Mouse (Mus musculus): ENCODE data around the gene Gm49373. TPM values are rescaled to one million over a fixed set of nuclear protein-coding genes. Genes with fewer than 3 reads are reported as not detected.

Gm49373 gene
- 1 to 10 TPM; 1.6 to 2.9 TPM for total RNA-seq (2021)
- long read RNA-seq, result 0 reads

DNA sequence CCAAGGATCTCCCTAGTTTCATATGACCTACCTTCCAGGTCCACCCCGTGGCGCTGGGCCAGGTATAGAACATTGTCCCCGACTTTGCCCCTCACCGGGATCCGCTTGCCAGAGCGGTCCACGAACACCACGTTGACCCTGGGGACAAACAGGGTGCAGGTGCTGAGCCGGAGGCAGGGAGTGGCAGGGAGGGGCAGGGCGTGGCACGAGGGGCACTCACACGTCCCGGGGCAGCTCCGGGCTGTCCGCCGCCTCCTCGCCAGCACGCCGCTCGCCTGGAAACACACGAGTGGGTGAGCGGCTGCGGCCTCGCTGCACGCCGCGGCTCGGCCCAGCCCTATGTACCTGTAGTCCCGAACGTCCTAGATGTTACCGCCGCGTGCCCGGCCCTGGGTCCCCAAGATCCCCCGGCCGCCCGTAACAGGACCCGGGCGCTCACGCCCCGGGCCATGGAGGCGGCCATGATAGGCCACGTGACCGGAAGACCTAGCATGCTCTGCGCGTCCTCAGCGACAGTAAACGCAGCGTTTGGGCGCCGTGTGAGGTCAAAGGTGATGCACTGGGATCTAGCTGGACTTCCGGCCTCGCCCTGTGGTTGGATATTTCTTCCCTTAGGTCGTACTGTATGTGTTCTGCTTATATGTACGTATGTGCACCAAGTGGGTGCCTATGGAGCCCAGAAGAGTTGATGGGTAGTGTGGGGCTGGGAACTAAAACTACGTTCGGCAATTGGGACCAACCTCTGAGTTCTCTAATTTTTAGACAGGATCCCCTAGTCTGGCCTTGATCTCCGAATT lies at the start of gene Gm49373, which contains the start of gene Fdx1l:
Gene Gm49373, minus strand, starts transcription at position 53 of the 797 bp plus-strand sequence.
Gene Fdx1l, minus strand, starts transcription at position 571 of the 797 bp plus-strand sequence.
- DNase-seq (ENCODE audit: low spot score in 2 of 2), result peak; percentile 84 to 96

DNA sequence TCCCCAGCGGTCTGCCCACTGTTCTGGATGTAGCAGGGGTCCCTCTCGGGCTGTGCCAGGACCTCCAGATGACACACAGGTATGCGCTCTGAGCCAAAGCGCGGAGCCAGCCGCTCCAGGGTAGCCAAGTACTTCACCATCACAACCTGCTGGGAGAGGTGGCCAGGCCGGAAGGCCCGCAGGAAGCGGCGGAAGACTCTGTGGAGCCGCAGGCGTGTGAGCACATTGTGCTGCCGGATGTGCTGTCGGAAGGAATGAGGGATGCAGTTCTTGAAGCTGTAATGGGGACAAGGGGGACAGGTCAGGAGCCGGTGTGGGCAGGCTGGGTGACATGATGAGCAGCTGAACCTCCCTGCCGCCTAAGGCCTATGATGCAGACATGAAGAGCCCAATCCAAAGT lies 48.6 kb upstream of the Gm49373 start:
- no peak for DNase-seq (ENCODE audit: low spot score in 2 of 2)

- DNase-seq (ENCODE audit: low spot score in 2 of 2), result no peak
Measured at GRCm38 (mm10) chr9:21117073-21117472, 44.2 kb upstream of the Gm49373 start.

DNA sequence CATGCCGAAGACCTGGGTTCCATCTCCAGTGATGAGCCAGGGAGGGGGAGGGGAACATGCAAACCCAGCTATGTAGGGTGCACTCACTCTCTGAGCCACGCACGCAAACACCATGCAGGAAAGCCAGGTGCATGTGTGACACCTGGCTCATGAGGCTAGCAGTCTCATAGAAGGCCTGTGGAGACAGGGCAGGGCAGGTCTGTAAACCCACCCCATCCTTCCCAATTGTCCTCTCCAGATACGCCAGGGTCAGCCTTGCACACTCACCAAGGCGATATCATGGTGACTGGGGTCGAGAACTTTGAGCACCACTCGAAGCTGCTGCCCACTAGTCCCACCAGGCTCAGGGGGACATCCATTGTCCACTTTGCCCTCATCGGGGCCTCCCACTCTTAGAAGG lies 42.2 kb upstream of the Gm49373 start:
- no peak for DNase-seq (ENCODE audit: low spot score in 2 of 2)

DNA sequence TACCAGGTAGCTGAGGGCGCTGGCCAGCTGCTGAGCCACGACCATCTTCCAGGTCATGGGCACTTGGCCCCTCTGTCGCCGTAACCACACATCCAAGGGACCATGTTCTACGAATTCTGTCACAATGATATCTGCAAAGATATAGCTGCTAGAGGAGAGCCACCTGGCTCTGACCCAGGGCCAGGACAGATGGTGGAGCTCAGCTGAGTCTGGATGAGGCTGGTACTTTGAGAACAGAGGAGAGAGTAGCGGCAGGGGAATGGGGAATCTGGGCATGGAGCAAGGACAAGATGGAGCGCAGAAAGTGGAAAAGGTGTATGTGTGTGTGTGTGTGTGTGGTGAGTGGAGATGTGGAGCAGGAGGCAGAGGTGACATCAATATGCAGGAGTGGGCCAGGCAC lies 41.3 kb upstream of the Gm49373 start:
- DNase-seq (ENCODE audit: low spot score in 2 of 2), result no peak

GRCm38 (mm10) chr9:21113751-21114150 lies 40.9 kb upstream of the Gm49373 start:
- DNase-seq (ENCODE audit: low spot score in 2 of 2), result no peak

DNA sequence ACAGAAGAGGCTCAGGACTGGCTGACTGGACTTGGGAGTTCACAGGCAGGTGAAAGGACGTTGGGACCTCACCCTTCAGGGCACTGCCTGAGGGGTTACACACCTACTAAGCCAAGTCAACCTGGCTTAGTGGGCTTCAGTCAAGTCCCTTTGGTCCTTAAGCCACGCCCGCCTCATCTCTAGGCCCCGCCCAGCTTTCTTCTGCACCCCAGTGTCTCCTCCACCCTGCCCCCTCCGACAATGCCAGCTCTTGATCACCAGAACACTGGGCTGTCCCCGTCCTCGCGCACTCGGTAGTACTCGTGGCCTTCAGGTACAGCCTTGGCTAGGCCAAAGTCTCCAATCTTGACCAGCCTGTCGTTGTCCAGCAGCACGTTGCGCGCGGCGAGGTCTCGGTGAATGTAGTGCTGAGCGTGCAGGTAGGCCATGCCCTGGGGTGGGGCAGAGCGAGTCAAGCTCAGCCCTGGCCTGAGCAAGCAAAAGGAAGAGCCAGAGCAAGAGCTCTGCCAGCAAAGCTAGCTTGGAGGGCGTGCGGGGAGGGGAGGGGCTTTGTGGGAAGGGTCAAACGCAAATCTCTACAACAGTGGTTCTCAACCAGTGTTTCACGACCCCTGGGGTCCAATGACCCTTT lies 34.8 kb upstream of the Gm49373 start:
- no peak for DNase-seq (ENCODE audit: low spot score in 2 of 2)

DNA sequence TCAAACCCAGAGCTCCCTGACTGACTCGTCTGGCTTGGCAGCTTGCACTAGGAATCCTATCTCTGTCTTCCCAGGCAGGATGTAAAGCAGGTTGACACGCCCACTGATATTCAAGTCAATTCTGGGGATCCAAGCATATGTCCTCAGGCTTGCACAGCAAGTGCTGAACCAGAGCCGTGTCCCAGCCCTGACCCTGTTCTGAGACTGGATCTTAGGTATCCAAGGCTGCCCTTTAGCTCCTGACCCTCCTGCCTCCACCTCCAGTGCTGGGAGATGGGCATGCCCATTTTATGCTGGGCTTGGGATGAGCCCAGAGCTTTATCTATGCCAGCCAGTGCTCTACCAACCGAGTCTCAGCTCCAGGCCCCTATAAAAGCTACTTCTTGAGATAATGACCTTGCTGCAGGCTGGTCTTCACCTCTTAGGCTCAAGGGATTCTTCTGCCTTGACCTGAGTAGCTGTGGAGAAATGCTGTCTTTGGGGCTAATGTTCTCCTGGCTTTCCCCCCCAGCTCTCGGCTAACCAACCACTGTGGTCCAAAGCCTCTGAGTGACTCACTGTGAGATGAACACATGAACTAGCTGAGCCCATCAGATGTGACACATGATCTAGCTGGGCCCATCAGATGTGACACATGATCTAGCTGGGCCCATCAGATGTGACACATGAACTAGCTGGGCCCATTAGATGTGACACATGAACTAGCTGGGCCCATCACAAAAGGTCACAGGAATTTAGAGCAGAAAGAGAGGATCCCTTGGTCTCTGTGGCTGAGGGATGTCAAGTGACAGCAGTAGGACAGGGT lies 33.1 kb upstream of the Gm49373 start:
- peak in 1 of 2 experiments; percentile 51 for DNase-seq (ENCODE audit: low spot score in 2 of 2)

DNA sequence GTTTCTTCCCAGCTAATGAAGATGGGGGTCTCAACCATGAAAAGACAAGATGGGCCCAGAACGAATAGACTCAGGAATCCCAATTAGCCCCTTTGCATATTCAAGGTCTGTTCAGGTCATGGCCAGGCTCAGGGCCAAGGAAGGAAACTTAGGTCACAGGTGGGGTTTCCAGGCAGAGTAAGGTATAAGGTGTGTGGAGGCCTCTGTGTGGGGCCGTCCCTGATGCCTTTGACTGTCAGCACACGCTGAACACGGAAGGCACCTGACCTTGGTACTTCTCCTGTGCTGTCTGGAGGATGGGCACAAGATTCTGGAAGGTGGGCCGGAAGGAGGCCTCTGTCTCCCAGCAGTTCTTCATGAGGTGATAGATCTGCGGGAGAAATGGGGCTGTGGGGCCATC lies 31.9 kb upstream of the Gm49373 start:
- DNase-seq (ENCODE audit: low spot score in 2 of 2), result no peak

GRCm38 (mm10) chr9:21102076-21102475 lies 29.2 kb upstream of the Gm49373 start:
- DNase-seq (ENCODE audit: low spot score in 2 of 2), result no peak

- no peak for DNase-seq (ENCODE audit: low spot score in 2 of 2)
Measured at GRCm38 (mm10) chr9:21100447-21101161, 27.7 kb upstream of the Gm49373 start.

DNA sequence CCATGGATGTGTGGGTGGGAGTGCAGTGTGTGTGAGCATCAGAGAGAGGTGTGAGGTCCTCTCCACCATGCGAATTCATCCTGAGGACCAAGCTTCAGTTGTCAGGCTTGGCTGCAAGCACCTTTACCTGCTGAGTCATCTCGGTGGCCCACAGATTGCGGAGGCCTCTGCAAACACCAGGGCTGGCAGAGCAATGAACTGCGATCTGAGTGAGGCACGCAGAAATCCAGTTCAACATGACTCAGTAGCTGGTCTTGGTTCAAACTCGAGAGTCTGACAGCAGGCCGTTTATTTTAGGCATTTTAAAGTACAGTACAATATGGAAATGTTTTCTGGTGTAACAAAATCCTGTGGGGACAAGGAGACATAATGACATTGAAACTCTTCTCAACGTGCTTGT lies 24.9 kb upstream of the Gm49373 start:
- peak; percentile 52 to 87 for DNase-seq (ENCODE audit: low spot score in 2 of 2)

DNA sequence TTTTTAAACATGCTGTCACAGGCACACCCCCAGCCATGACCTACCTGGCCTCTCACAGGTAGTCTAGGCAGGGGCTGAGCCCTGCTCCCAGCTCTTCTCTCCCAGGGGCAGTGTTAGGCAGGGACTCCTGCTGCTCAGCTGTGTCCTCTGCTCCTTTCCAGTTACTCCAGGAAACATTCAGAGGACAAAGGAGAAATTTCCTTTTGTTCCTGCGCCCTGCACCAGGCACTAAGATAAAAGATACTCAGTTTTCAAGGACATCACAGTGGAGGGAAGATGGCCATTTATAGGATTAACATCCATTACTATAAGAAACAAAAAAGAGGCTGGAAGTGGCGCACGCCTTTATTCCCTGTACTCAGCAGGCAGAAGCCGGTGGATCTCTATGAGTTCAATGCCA lies 23.1 kb upstream of the Gm49373 start:
- DNase-seq (ENCODE audit: low spot score in 2 of 2), result no peak

DNA sequence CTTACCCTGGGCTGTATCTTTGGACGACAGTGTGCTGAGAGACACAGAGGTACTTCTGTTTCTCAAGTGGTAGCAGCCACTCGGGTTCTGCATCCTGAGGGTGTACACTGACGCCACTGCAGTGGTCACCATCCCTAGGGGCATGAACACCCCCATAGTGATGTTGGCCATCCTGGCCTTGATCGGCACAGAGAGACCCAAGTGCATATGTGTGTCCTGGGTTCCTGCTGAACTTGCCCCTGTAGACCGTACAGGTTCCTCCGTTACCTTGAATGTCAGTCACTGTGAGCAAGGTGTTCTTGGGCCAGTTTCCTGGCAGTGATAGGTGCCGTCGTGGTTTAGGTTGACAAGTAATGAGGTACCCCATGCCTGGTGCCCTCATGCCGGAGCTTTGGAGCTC lies 20.5 kb upstream of the Gm49373 start:
- no peak for DNase-seq (ENCODE audit: low spot score in 2 of 2)

GRCm38 (mm10) chr9:21091707-21092320 lies 18.9 kb upstream of the Gm49373 start, which contains the start of the genes Gm38431 and Raver1:
TSS of gene Gm38431 (minus strand) at chr9:21091997.
TSS of gene Raver1 (minus strand) at chr9:21092008.
- DNase-seq (ENCODE audit: low spot score in 2 of 2), result peak; percentile 96 to 99

DNA sequence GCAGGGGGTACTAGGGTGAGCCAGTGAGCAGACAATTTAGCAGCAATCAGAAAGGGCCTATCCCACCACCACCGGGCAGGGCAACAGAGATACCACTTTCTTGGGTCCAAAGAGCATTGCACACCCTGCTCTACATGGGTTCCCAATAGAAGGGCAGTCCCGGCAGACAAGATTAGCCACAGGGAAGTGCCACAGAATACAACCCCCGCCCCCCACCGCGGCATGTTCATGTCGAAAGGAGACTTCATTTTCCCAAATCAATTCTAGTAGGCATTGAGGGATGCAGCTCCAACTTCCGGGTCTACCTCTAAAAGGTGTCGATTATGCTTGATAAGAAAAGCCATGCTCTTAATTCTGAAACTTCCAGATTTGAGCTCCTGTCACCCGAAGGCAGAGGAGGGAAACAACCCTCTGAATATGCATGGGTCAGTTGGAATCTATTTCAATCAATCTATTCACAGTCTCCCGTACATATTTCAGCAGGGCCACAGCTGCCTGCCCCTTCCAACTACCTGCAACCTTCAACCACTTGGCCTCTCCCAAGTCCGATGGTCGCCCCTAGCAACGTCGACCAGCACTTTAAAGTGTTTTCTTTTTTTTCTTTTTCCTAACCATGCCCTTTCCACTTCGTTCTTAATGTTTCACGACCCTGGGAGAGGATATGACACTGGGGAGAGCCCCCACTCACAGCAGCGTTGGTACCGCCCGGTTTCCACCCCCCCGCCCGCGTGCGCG lies 18.2 kb upstream of the Gm49373 start:
- no peak for DNase-seq (ENCODE audit: low spot score in 2 of 2)

DNA sequence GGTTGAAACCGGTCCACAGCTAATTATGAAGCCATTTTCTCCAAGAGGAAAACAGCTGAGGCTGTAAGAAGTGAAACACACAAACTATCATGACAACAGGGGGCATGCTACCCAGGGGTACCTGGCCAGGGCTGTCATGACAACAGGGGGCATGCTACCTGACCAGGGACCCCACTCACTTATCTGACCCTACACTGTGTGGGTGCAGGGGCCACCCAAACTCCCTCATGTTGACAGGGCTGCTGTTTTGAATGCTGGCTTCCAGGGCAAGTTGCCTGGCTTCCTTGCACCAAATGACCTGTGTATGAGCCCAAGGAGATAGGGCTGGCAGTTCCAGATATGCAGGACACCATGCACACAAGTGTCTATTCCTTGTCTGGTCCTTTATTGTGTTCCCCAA lies 17.6 kb upstream of the Gm49373 start:
- DNase-seq (ENCODE audit: low spot score in 2 of 2), result no peak

GRCm38 (mm10) chr9:21083324-21083723 lies 10.4 kb upstream of the Gm49373 start:
- DNase-seq (ENCODE audit: low spot score in 2 of 2), result no peak

GRCm38 (mm10) chr9:21081127-21081526 lies 8.2 kb upstream of the Gm49373 start:
- DNase-seq (ENCODE audit: low spot score in 2 of 2), result no peak

DNA sequence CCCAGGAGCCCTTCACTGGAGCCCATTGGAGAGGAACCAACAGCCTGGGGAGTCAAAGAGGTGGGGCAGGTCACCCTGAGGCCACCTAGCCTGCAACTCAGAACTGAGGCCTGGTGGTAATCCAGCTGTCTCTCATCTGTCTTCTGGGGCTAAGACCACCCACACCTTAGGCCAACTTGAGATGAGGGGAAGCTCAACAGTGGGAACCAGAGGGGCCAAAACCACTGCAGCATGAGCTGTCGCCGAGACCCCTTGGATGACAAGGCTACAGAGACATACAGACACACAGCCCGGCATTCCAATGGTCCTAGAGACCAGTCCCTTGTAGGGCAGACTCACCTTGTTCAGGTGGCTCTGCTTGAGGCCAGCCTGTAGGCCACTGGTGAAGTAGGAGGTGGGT lies 2.7 kb upstream of the Gm49373 start:
- DNase-seq (ENCODE audit: low spot score in 2 of 2), result no peak

All from layer of hippocampus, adult 18-20 months (tissue).